Mouse (Mus musculus) activated CD4-positive, CD25-positive, alpha-beta regulatory T cell, adult 4 months (primary cell): ENCODE data around the gene Fndc7. TPM values are rescaled to one million over a fixed set of nuclear protein-coding genes. Genes with fewer than 3 reads are reported as not detected.
"Not testable (repeated sequence)": the region's sequence is repeated elsewhere in the genome, so short reads cannot be mapped to it uniquely, and the experiment has no call there.

ENCODE experiments used
- ATAC-seq: one replicate; pipeline ENCODE4 v1.8.0; 2017
- polyA plus RNA-seq, 2 experiments: library from polyadenylated mRNA; unstranded; fragments of 100-300 nt; shearing (Covaris generic); gene quantifications; one replicate each; pipeline ENCODE4 v1.2.1; 2017

The Fndc7 gene
- polyA plus RNA-seq, 2 experiments from 2014 or later = 0.11 to 0.21 TPM

DNA sequence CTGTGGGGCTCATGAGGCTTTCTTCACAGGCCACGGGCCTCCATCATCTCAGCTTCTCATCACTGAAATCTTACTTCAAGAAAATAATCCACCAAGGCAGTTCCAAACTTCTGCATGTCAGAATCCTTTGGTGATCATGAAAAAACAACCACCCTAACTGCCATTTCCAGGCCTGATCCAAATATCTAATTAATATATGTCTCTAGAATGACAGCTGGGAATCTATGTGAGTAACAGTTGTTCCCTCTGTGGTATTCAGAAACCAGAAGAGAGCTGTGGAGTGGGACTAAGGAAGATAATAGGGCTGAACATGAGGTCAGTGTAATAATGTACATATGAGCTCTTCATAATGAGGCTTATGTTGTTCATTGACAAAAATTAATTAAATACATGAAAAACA lies 36.5 kb downstream of the Fndc7 start:
- ATAC-seq = no peak

DNA sequence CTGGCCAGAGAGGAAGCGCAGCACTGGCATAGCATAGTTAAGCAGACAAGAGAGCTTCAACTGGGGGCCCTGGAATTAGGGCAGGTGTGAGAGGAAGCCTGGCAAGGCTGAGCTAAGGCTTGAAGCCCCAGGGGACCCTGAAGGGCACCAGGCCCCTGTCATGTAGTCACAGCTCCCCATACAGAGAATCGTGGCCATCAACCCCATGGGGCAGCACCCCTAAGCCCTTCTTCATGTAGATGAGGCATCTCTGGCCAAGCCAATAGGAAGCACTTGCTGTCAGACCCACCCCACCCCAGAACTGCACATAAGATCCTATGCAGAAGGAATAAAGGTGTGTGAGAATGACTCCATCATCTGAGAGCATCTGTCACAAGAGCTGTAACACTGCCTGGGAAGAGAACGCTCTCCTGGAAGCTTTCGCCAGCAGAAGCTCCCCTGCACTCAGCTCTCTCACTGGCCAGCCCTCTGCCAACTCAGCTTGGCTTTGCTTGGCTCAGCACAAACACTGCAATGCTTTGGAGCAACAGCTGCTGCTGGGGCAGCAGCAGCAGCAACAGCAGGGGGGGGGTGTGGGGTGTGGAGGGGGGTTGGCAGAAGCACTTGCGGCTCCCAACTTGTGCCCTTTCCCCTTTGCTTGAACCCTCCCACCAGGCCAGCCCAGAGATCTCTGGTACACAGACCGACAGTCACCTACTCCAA lies 37.7 kb downstream of the Fndc7 start:
- ATAC-seq = no peak

DNA sequence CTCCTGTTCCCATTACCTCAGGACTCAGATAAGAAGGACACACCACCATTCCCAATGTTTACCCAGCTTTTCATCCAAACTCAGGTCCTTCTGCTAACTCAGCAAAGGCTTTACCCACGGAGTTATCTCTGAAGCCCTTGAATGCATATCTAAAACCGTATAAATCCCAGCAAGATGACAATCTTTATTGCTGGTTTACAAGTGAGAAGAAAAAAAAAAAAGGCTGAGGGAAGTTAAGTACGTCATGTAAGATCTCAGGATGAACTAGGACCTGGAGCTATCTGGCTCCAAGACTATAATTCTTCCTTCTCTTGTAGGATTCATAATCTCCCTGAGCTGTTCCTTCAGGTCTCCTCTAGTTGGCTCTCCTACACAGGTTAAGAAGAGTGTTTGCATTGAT lies 38.3 kb downstream of the Fndc7 start:
- ATAC-seq = no peak

DNA sequence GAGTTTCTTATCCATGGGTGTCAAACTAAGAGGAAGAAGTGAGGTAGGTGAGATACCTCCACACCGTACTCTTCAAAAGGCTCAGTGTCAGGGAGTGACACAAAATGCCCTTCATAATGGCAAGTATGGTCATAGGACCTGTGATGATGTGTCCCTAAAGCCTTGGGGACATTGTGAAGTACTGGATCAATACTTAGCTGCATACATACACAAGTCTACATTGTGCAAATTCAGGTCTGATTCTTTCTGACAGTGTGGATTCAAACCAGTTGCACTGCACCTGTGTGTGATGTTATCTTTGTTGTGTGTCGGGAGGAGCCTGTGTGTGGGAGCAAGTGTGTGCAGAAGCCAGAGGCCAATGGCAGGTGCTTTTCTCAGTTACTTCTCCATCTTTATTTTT lies 38.7 kb downstream of the Fndc7 start:
- ATAC-seq = no peak

DNA sequence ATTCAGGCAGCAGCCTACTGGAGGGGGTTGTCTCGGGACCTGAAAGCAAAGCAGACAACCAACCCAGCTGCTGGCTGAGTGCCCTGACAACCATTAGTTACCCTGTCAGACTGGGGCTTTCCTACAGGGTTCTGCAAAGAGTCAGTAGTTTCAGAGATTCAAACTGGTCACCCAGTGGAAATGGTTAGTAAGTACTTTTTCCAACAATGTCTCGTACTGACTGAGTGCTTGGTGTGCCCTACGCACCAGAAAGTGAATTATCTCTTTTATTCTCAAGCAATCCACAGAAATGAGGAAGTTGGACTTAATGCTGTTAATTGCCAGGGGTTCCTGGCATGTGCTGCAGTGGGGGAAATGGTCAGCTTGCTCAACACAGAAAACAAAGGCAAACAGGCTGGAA lies 39.3 kb downstream of the Fndc7 start:
- no peak for ATAC-seq

DNA sequence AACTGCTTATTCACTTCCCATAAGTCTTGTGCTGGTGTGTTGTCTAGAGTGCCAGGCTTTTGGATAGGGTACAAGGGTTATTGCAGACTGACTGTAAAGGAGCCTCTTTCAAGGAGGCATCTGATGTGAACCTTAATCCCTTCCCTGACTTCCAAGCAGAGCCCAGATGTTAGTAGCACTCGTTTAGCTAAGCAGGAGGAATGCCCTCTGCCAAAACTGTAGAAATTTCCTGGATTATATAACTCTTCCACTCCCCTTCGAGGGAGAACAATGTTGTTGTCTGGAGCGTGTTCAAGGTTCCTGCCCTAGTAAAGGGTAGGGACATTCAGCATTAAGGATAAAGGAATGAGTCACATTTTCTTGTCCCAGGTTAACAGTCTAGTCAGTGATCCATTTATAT lies 43.2 kb downstream of the Fndc7 start:
- no peak for ATAC-seq

DNA sequence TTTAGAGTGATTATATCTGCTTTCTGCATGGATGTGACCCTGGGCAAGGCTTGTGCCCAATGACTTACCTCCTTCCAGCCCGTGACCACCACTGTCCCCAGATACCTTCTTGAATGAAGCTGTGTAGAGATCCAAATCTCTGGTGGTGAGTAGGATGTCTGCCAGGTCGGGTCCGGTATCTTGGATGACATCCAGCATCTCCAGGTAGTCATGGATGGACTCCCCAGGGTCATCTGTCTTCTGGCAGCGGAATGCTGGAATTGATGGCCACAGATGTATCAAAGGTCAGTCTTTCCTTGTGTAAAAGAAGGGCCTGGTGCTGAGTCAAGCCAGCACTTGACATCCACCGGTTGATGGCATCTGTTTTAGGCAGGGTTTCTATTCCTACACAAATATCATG lies 45.3 kb downstream of the Fndc7 start:
- ATAC-seq = no peak

DNA sequence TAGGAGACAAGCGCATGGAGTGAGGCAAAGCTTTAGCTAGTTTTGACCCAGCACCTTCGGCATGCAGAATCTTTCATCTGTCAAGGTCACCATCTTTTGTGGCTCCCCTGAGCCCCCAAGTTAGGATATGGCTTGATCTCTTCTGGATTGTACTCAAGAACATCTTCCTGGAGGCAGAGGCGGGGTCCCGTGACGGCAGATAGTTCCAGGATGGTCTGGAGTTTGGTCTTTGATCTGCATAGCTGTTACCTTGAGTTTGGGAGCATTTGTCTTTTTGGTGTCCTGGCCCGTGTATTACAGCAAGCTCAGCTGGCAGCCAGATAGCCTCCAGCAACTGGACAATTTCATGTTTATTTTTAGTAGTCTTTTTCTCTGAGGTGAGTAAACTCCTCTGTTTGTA lies 45.8 kb downstream of the Fndc7 start:
- ATAC-seq = no peak

DNA sequence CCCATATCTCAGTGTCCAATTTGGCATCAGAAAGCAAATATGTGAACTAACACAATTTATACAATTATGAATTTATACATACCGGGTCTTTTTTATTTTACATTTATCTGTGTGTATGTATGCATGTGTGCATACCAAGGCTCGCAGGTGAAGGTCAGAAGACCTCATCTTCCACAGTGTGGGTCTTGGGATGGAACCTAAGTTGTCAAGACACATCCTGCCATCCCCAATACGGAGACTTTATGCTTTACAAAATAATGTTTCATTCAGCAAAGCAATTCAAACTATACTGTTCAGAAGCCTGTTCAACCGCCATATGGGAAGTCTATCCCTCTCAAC lies 49.1 kb downstream of the Fndc7 start:
- ATAC-seq = no peak

DNA sequence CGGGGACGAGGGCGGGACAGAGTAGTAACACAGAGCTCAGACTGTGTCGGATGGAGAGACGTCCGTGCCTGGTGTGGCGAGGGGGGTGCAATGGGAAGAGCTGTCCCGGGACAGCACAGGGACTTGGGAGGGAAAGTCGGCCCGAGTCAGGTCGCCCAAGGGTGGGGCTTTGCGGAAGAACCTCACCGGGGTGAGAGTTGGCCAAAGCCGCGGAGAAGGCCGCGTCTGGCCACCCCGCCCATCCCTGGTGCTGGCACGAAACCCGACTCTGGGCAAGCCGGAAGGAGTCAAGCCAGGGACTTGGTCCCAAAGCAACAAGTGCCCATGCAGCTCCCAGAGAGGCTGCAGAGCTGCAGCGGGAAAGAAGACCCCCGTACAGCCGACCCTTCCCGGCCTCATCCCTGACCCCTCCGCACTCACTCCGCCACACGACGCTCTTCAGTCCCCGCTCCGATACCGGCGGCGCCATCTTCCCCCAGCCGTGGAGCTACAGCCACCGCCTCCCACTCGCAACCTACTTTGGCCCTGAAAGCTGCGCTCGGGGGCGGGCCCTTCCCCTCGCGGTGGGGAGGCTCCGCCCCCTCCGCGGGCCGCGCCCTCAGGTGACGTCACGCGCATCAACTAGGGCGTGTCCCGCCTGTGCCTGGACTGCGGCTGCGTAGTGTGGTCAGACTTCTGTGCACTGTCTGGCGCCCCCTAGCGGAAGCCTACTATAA lies 49.6 kb downstream of the Fndc7 start, which contains the start of gene Stxbp3:
Gene Stxbp3, minus strand, starts transcription at position 527 of the 716 bp plus-strand sequence.
- peak; percentile 89 for ATAC-seq

DNA sequence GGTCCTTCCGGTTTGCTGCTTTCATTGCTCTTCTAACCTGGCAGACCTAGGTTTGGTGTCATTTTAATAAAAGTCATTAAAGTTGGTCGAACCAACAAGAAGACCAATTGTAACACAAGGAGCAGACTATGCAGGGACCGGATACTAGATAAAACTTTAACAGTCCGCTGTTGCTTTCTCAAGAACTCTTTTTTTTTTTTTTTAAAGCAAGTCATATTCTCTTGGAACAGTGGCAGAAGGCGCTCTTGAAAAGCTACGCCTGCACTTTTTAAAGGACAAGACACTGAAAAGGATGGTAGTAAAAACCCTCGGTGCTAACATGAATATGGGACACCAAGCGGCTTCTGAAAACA lies 50.2 kb downstream of the Fndc7 start:
- ATAC-seq = peak; percentile 31

DNA sequence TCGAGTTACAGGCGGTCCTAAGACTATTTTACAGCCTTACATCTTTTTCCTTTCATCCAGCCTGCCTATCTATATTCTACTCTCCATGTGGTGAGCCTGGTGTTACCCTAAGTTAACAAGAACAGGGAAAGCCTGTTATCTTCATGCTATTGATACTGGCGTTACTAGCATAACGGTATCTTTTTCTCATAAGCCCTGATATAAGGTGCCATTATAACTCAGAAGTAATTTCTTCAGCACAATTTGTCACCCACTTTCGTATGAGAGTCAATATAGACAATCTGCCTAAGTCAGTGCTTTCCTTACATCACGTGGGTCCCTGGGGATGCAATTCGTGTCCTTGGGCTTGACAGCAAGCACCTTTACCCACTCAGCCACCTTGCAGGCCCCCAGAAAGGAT lies 50.8 kb downstream of the Fndc7 start:
- no peak for ATAC-seq

DNA sequence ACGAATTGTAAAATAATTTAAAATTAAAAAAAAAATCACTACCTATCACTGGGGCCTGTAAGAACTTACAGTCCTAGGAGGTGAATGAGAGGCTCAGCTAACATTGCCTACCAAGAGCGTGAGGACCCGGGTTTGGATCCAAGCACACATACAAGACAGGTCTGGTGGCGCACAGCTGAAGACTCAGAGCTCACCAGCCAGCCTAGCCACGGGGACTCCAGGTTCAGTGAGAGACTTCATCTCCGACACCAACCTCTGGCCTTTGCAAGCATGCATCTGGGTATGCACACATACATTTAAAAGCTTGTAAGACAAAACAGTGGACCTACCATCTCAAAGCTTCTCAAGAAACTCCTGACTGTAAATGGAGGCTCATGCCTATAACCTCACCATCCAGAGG lies 52.9 kb downstream of the Fndc7 start:
- ATAC-seq = no peak

DNA sequence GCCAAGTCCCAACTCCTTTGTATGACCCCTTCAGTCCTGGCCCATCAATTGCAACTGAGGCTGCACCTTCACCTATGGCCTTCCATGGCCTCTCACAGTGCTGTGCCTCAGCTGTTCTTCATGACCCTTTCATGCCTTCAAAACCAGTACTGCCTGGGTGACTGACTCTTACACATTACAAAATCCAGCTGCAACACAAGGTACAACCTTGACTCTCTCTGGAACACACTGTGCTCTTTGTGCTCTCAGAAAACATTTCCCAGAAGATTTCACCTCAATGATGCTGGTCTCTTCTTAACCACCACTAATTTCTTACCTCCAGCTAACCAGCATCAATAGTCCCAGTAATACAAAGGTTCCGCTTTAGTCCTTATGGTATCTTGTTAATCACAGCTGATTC lies 56.1 kb downstream of the Fndc7 start:
- not testable (repeated sequence) for ATAC-seq

DNA sequence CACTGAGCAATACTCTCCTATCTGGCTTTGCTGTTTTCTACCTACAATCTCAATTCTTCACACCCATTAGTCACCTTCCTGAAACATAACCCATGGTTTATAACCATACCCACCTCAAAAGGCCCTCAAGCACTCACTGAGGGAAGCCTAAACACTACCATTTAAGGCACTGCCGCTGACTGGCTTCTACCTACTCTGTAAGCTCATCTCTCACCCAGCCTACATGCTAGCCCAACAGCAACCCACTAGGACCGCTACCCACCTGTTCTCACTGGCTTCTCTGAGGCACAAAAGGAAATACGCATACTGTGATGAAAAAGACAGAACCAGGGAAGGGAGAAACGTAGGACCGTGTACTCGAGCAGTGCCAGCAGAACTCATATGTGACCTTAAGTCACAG lies 58.1 kb downstream of the Fndc7 start:
- no peak for ATAC-seq

DNA sequence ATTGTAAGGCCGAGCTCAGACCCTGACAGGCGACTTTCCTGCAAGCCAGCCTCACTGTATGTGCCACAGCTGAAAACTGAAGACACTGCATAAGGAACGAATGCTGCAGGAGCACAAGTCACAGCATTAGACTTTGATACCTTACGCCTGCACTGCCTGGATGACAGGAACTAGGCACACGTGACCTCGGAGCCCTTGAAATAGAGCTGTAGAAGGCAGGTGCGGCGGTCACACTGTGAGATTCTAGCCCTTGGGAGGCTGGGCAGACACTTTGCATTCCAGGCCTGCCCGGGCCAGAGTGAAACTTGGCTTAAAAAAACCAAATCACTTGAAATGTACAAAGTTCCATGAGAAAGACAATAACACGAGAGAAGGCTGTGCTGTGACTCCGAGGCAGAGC lies 59.3 kb downstream of the Fndc7 start:
- no peak for ATAC-seq

DNA sequence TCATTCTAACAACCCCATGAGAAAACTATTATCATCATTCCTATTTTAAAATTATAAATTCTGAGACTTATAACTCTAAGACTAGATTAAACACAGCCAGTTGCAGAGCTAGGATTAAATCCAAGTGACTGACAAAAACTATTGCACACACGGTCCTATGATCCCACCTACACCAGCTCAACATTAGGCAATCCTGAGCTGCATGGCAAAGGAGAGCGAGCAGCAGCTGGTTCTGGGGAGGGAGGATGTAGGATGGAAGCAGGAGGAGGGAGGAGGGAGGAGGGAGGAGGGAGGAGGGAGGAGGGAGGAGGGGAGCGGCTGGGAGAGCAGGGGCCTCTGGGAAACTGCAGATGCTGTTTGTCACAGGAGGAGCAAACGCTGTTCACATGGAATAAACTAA lies 74.2 kb downstream of the Fndc7 start:
- ATAC-seq = no peak

DNA sequence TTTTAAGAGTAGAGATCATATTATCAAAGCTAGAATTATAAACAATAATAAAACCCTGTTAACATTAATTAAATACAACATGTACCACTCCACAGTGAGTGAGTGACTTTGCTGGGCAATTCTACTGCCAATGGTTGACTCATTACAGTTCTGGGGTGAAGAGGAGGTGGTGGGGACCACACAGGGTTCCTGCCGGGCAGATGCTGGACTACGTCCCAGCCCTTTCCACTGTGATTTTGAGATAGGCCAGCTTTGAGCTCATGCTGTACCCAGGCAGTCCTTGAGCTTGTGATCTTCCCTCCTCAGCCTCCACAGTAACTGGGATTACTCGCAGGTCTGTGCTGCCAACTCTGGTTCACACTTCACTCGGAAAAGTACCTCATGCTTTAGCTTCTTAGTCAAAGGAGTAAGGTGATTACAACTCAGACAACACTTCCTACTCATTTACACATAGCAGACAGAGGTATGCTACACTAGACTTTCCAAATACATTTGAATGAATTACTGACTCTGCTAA lies 79.0 kb downstream of the Fndc7 start:
- ATAC-seq = no peak

DNA sequence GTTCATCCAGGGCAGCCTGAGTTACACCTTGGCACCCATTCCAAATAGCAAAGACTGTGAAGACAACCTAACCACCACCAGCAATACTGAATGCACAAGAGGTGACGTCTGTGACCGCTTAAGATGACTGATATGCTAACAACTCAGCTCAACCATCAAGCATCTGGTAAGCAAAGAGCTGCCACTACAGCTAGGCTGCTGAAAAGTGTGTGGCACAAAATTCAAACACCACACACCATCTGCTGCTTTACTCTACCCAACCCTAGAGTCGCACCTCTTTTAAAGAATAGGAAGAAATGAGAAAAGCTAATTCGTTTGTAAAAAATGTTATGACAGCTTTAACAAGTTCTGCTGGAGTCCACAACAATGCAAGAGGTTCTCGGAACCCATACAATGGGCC lies 84.2 kb downstream of the Fndc7 start:
- no peak for ATAC-seq

Other genes with a start within 250 kb of the Fndc7 start
- gene Clcc1, start 236.1 kb downstream of the Fndc7 start, polyA plus RNA-seq = 10 to 100 TPM; 55.0 to 62.4 TPM
- 1 to 10 TPM; 4.3 to 5.5 TPM for gene Gpsm2, start 167.7 kb downstream of the Fndc7 start, polyA plus RNA-seq
- not detected for gene Aknad1, start 150.3 kb downstream of the Fndc7 start, polyA plus RNA-seq
- 10 to 100 TPM; 58.1 to 69.1 TPM for gene Stxbp3, start 49.5 kb downstream of the Fndc7 start, polyA plus RNA-seq
- gene Prpf38b, start 21.7 kb upstream of the Fndc7 start, polyA plus RNA-seq = 100 to 1,000 TPM; 109 to 118 TPM
- under 1 TPM; 0.24 to 0.90 TPM for gene Henmt1, start 49.9 kb upstream of the Fndc7 start, polyA plus RNA-seq
- gene Gm9857, start 50.4 kb upstream of the Fndc7 start, polyA plus RNA-seq = not detected
- 1 to 10 TPM; 3.2 to 4.4 TPM for gene Fam102b, start 137.6 kb upstream of the Fndc7 start, polyA plus RNA-seq
- gene Slc25a54, start 190.5 kb upstream of the Fndc7 start, polyA plus RNA-seq = not detected
- gene Slc25a24, start 233.1 kb upstream of the Fndc7 start, polyA plus RNA-seq = 10 to 100 TPM; 20.4 to 26.7 TPM